Mouse (Mus musculus): ENCODE results near the gene Gm6760.

The Gm6760 gene

DNA sequence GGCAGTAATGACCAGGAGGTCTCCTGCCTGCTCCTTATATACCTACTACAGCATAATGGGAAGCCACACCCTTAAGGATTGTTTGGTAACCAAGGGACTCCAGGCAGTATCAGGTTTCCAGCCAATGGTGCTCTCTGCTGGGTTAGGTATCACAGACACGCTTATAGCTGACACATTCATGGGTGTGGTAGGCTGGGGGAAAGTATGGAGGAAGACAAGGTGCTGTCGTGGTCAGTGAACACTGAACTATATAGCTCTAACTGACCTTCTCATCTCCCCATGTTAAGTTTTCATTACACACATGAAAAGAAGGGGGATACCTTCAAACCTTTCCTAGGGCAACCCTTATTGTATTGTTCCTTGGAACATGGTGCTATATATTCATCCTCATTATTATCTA, at the start of gene Gm6760:
Gene Gm6760 (minus strand): TSS at position 101 of the 400 bp plus-strand sequence.
- no peak for DNase-seq (ENCODE audit: extremely low read depth, low read depth, low spot score)

DNA sequence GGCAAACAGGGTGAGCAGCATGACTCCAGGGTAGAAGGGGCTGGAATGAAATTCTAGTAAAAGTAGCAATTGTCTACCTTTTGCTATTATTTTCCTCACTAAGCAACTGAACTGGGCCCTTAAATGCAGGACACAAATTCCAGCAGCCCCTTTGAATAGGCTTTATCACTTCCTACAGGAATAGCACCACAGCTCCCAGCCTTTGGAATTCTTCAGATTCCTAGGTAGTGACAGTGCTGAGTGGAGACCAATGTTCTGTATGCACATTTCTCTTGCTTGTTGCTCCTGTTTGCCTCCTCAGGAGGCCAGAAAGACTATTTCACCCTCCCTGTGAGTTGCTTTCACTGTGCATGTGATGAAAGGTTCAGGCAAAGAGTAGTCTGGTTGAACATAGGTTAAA, 29.2 kb upstream of the Gm6760 start:
- DNase-seq (ENCODE audit: extremely low read depth, low read depth, low spot score): no peak

DNA sequence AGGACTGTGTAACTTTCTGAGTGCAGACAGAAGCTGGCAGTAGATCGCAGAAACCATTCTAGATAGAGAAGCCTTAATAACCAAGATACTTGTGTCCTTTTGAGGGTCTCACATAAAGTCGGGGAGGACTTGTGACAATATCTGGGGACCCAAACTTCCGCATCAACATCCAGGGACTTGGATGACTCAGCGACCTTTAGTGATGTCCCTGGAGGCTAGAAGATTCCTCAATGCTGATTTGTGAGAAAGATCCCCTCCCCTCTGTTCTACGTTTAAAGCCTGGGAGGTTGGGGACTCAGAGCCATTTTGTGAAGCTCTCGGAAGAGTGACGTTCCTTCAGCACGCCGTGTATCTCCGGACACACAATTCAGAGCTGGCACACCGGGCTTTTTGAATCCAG, 21.2 kb upstream of the Gm6760 start, which contains the start of gene 3830417A13Rik:
Gene 3830417A13Rik (plus strand): TSS at position 301 of the 400 bp plus-strand sequence.
- DNase-seq (ENCODE audit: extremely low read depth, low read depth, low spot score): no peak

Data from fat pad, adult 2 months (tissue).